Mouse (Mus musculus) neural tube, embryonic 11.5 days (tissue): Measurements from ENCODE around the gene Ablim1. TPM values are rescaled to one million over a fixed set of nuclear protein-coding genes. Genes with fewer than 3 reads are reported as not detected.

Experiments used
- ATAC-seq: fragments of 200-750 bp; cut with Nextera tagmentation; 2 replicates; pipeline ENCODE4 v1.8.0; 2017; ENCODE audit warnings: moderate number of reproducible peaks, mild to moderate bottlenecking, moderate TSS enrichment, moderate library complexity; ENCODE audit not compliant: insufficient read depth, low FRiP score, low TSS enrichment
- DNase-seq: peaks from one replicate; pipeline ENCODE4 v3.0.0-alpha.2; 2015; ENCODE audit warnings: low spot score
- H3K27ac ChIP-seq: fragments of 300-500 bp; sonication (generic); 2 replicates; pipeline ENCODE4 v1.5.1; 2014; ENCODE audit warnings: low read depth, mild to moderate bottlenecking, low read length
- H3K27me3 ChIP-seq: fragments of 300-500 bp; sonication (generic); 2 replicates; pipeline ENCODE4 v1.6.1; 2014; ENCODE audit warnings: mild to moderate bottlenecking, low read length, mixed read lengths; ENCODE audit not compliant: control insufficient read depth, insufficient read depth
- H3K36me3 ChIP-seq: fragments of 300-500 bp; sonication (generic); 2 replicates; pipeline ENCODE4 v1.6.1; 2014; ENCODE audit warnings: mild to moderate bottlenecking, low read length, moderate library complexity, mixed read lengths; ENCODE audit not compliant: control insufficient read depth, insufficient read depth
- H3K4me1 ChIP-seq: fragments of 300-500 bp; sonication (generic); 2 replicates; pipeline ENCODE4 v1.6.1; 2014; ENCODE audit warnings: low read length, mixed read lengths; ENCODE audit not compliant: control insufficient read depth, insufficient read depth
- H3K4me2 ChIP-seq: fragments of 300-500 bp; sonication (generic); 2 replicates; pipeline ENCODE4 v1.6.1; 2014; ENCODE audit warnings: low read depth, mild to moderate bottlenecking, moderate library complexity
- H3K4me3 ChIP-seq: fragments of 300-500 bp; sonication (generic); 2 replicates; pipeline ENCODE4 v1.5.1; 2014; ENCODE audit warnings: low read depth, low read length
- H3K9ac ChIP-seq: fragments of 300-500 bp; sonication (generic); 2 replicates; pipeline ENCODE4 v1.6.1; 2014; ENCODE audit warnings: mild to moderate bottlenecking, low read length
- H3K9me3 ChIP-seq: fragments of 300-500 bp; sonication (generic); 2 replicates; pipeline ENCODE4 v1.6.1; 2016; ENCODE audit warnings: low read length; ENCODE audit not compliant: control insufficient read depth
- WGBS: fragments of 180-500 bp; shearing (Covaris S2); extraction: QIAGEN DNeasy Blood & Tissue Kit; methylation state at CpG from one replicate; pipeline ENCODE4 v1.1.7; 2014; 5-methylcytosine and 5-hydroxymethylcytosine counted together
- polyA plus RNA-seq: library from polyadenylated mRNA; unstranded; fragments of >200 nt; fragmentation: Nextera tagmentation; extraction: Ambion mirVana; gene quantifications from 2 replicates; pipeline ENCODE4 v1.2.1, GENCODE M21; 2014

Ablim1 gene
- polyA plus RNA-seq, 1 experiment from 2014 or later: 24.5 TPM

GRCm38 (mm10) chr19:57134654-57135348 lies 179.9 kb downstream of the Ablim1 start:
- 61% methylated on average over 20 of the region's 20 CpGs for WGBS

GRCm38 (mm10) chr19:57132916-57133520 lies 181.7 kb downstream of the Ablim1 start:
- ATAC-seq: no peak
- no peak overlapping the region for H3K9ac ChIP-seq
- H3K4me1 ChIP-seq: peaks cover 3% of the 10 kb centered on the region; the same call in 1 of the 2 replicates
- DNase-seq: no peak
- no peak overlapping the region for H3K4me3 ChIP-seq
- no peaks in the 10 kb centered on the region for H3K27me3 ChIP-seq
- no peak overlapping the region for H3K4me2 ChIP-seq
- H3K9me3 ChIP-seq: no peaks in the 10 kb centered on the region
- H3K27ac ChIP-seq: no peak overlapping the region
- no peaks in the 10 kb centered on the region for H3K36me3 ChIP-seq
- 81% methylated on average over 6 of the region's 6 CpGs for WGBS

More at GRCm38 (mm10) chr19:57134654-57135348, 179.9 kb downstream of the Ablim1 start:
- no peak for ATAC-seq
- Histone ChIP-seq H3K4me2 (no peak overlapping the region), H3K27me3 (no peaks in the 10 kb centered on the region), H3K36me3 (no peaks in the 10 kb centered on the region), H3K4me1 (peaks cover 3% of the 10 kb centered on the region; the same call in 1 of the 2 replicates), H3K9me3 (no peaks in the 10 kb centered on the region), H3K9ac (no peak overlapping the region), H3K4me3 (no peak overlapping the region), H3K27ac (no peak overlapping the region)
- peak; percentile 24 for DNase-seq

GRCm38 (mm10) chr19:57132281-57132680 lies 182.4 kb downstream of the Ablim1 start:
- ATAC-seq: no peak
- 83% methylated on average over 5 of the region's 5 CpGs for WGBS
- no peaks in the 10 kb centered on the region for H3K27me3 ChIP-seq

GRCm38 (mm10) chr19:57131366-57131765 lies 183.4 kb downstream of the Ablim1 start:
- no peak overlapping the region for H3K4me2 ChIP-seq
- WGBS: 82% methylated on average over 4 of the region's 4 CpGs
- H3K36me3 ChIP-seq: no peaks in the 10 kb centered on the region
- peaks cover 3% of the 10 kb centered on the region; the same call in 1 of the 2 replicates for H3K4me1 ChIP-seq
- DNase-seq (no peak), ATAC-seq (no peak)
- no peaks in the 10 kb centered on the region for H3K9me3 ChIP-seq
- no peak overlapping the region for H3K27ac ChIP-seq
- H3K27me3 ChIP-seq: no peaks in the 10 kb centered on the region
- H3K4me3 ChIP-seq: no peak overlapping the region
- no peak overlapping the region for H3K9ac ChIP-seq

More at GRCm38 (mm10) chr19:57132281-57132680, 182.4 kb downstream of the Ablim1 start:
- no peak overlapping the region for H3K27ac ChIP-seq
- H3K36me3 ChIP-seq: no peaks in the 10 kb centered on the region
- DNase-seq: no peak
- H3K9me3 ChIP-seq: no peaks in the 10 kb centered on the region
- peaks cover 3% of the 10 kb centered on the region; the same call in 1 of the 2 replicates for H3K4me1 ChIP-seq
- H3K4me2 ChIP-seq: no peak overlapping the region
- H3K9ac ChIP-seq: no peak overlapping the region
- H3K4me3 ChIP-seq: no peak overlapping the region

GRCm38 (mm10) chr19:57130591-57130990 lies 184.1 kb downstream of the Ablim1 start:
- Histone ChIP-seq H3K9me3 (no peaks in the 10 kb centered on the region), H3K4me3 (no peak overlapping the region), H3K4me2 (no peak overlapping the region), H3K9ac (no peak overlapping the region), H3K36me3 (no peaks in the 10 kb centered on the region), H3K27ac (no peak overlapping the region), H3K4me1 (peaks cover 3% of the 10 kb centered on the region; the same call in 1 of the 2 replicates), H3K27me3 (no peaks in the 10 kb centered on the region)
- DNase-seq (no peak), ATAC-seq (no peak)
- 83% methylated on average over 4 of the region's 4 CpGs for WGBS

- DNase-seq (no peak), ATAC-seq (no peak)
- 91% methylated on average over 9 of the region's 9 CpGs for WGBS
- Histone ChIP-seq H3K4me1 (peaks cover 2% of the 10 kb centered on the region; the same call in 1 of the 2 replicates), H3K36me3 (no peaks in the 10 kb centered on the region), H3K27ac (no peak overlapping the region), H3K4me2 (no peak overlapping the region), H3K9ac (no peak overlapping the region), H3K4me3 (no peak overlapping the region), H3K9me3 (no peaks in the 10 kb centered on the region), H3K27me3 (no peaks in the 10 kb centered on the region)
These were observed 185.0 kb downstream of the Ablim1 start for GRCm38 (mm10) chr19:57129729-57130128.

- Histone ChIP-seq H3K9me3 (no peaks in the 10 kb centered on the region), H3K9ac (no peak overlapping the region), H3K27me3 (no peaks in the 10 kb centered on the region), H3K36me3 (no peaks in the 10 kb centered on the region), H3K4me1 (no peaks in the 10 kb centered on the region), H3K27ac (no peak overlapping the region), H3K4me3 (no peak overlapping the region), H3K4me2 (no peak overlapping the region)
- 76% methylated on average over 6 of the region's 6 CpGs for WGBS
- ATAC-seq (no peak), DNase-seq (no peak)
These were observed 186.7 kb downstream of the Ablim1 start for GRCm38 (mm10) chr19:57128037-57128436.

- H3K9ac ChIP-seq: no peak overlapping the region
- no peaks in the 10 kb centered on the region for H3K36me3 ChIP-seq
- H3K27ac ChIP-seq: no peak overlapping the region
- 94% methylated on average over 5 of the region's 5 CpGs for WGBS
- no peak for DNase-seq
- no peak for ATAC-seq
- H3K27me3 ChIP-seq: no peaks in the 10 kb centered on the region
- no peak overlapping the region for H3K4me2 ChIP-seq
- H3K4me1 ChIP-seq: no peaks in the 10 kb centered on the region
- no peaks in the 10 kb centered on the region for H3K9me3 ChIP-seq
- H3K4me3 ChIP-seq: no peak overlapping the region
These were observed 187.2 kb downstream of the Ablim1 start for GRCm38 (mm10) chr19:57127523-57127922.

GRCm38 (mm10) chr19:57126950-57127349 lies 187.8 kb downstream of the Ablim1 start:
- H3K36me3 ChIP-seq: no peaks in the 10 kb centered on the region
- H3K9me3 ChIP-seq: no peaks in the 10 kb centered on the region
- H3K9ac ChIP-seq: no peak overlapping the region
- H3K27me3 ChIP-seq: no peaks in the 10 kb centered on the region
- no peak overlapping the region for H3K4me2 ChIP-seq
- H3K4me1 ChIP-seq: no peaks in the 10 kb centered on the region
- no peak overlapping the region for H3K27ac ChIP-seq
- 77% methylated on average over 10 of the region's 10 CpGs for WGBS
- ATAC-seq (no peak), DNase-seq (no peak)
- H3K4me3 ChIP-seq: no peak overlapping the region
